Comparison of ENCODE assay signal across 25 mouse cellular contexts in the genomic region with DNA sequence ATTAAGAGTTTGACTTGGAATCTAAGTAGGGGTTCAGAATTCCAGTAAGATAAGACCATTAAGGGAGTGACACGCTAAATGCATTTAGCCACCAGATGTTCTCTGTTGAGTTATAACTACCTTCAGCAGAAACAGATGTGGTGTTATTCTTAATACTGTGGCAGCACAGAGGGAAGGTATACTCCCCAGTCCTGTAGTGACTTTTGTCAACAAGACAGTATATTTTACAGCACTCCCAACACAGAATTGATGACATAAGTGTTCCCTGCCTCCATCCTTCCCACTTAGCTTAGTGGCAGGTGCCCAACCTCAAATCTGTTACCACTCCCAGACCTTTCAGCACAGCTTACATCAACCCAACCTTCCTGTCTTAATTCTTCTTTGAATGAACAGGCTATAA. TPM values are rescaled to one million over a fixed set of nuclear protein-coding genes. Genes with fewer than 3 reads are reported as not detected.
DNase-seq lines count a peak whose midpoint lies in the region; ATAC-seq lines count a peak whose summit lies in the region.
"Had no signal": no experiment of that assay in that cellular context is flagged by ENCODE, and none has a peak within 500 bp of the region (broad histone marks: within the 10 kb centered on the region; RNA-seq: fewer than 3 reads in every experiment).

No protein-coding gene starts in this region.

- no peak overlapping the region for H3K9ac ChIP-seq in heart, embryonic 16.5 days (ENCODE audit: low read length)
- no peak overlapping the region for H3K9ac ChIP-seq in kidney, embryonic 15.5 days
- no peak overlapping the region for H3K9ac ChIP-seq in limb, embryonic 11.5 days (ENCODE audit: low read length)
- H3K9ac ChIP-seq: forebrain, embryonic 13.5 days; heart, embryonic 13.5 days; hindbrain, embryonic 14.5 days had no signal

- no peaks in the 10 kb centered on the region for H3K27me3 ChIP-seq in heart, embryonic 16.5 days (ENCODE audit: control insufficient read depth, insufficient read depth, low read length)
- no peaks in the 10 kb centered on the region for H3K27me3 ChIP-seq in kidney, embryonic 15.5 days
- no peaks in the 10 kb centered on the region for H3K27me3 ChIP-seq in limb, embryonic 11.5 days (ENCODE audit: control insufficient read depth, insufficient read depth, low read length)
- H3K27me3 ChIP-seq in limb, embryonic 10.5 days (ENCODE audit: low read depth, poor library complexity, severe bottlenecking) = no peaks in the 10 kb centered on the region
- H3K27me3 ChIP-seq: CH12.LX; forebrain, embryonic 13.5 days; heart, embryonic 13.5 days; Patski had no signal

- H3K36me3 ChIP-seq in heart, embryonic 16.5 days (ENCODE audit: control insufficient read depth, insufficient read depth) = no peaks in the 10 kb centered on the region
- no peaks in the 10 kb centered on the region for H3K36me3 ChIP-seq in kidney, embryonic 15.5 days
- H3K36me3 ChIP-seq in limb, embryonic 11.5 days (ENCODE audit: control insufficient read depth, insufficient read depth, low read length) = no peaks in the 10 kb centered on the region
- no peaks in the 10 kb centered on the region for H3K36me3 ChIP-seq in limb, embryonic 10.5 days
- H3K36me3 ChIP-seq: forebrain, embryonic 10.5 days; heart, embryonic 13.5 days had no signal

- intact Hi-C loops in heart, postnatal 25 days (cut with DNase I) = no loop called here

- 0 out of 2 replicates have a peak, but pooled peaks have one; percentile 18 for ATAC-seq in heart, embryonic 16.5 days (replicated peaks; ENCODE audit: extremely low read depth, insufficient read depth, low FRiP score)
- ATAC-seq in kidney, embryonic 15.5 days (replicated peaks; ENCODE audit: low FRiP score) = peak; percentile 71
- 0 out of 2 replicates have a peak, but pooled peaks have one; percentile 39 for ATAC-seq in limb, embryonic 11.5 days (ENCODE audit: insufficient number of reproducible peaks, low FRiP score, low TSS enrichment, low read depth)
- ATAC-seq: forebrain, embryonic 13.5 days; forebrain, embryonic 16.5 days; hindbrain, postnatal 0 days; inflammation-experienced regulatory T-cells, adult 6 months; Patski had no signal

- DNase-seq in heart, postnatal 25 days (ENCODE audit: low spot score) = no peak
- DNase-seq in kidney, adult 9 months = no peak
- no peak for DNase-seq in limb, embryonic 11.5 days (ENCODE audit: low spot score)
- no peak for DNase-seq in limb, embryonic 10.5 days (ENCODE audit: low spot score)
- DNase-seq: adrenal gland, postnatal 10 days; adrenal gland, postnatal 36 days; B cell, adult 2 months; cerebellum, adult 18-20 months; cerebellum, adult 9-10 months; cerebellum, postnatal 14 days; gastrocnemius, postnatal 10 days; gastrocnemius, postnatal 36 days; heart, postnatal 4 days had no signal

- H3K27ac ChIP-seq in heart, embryonic 16.5 days (ENCODE audit: low read length) = no peak overlapping the region
- H3K27ac ChIP-seq in kidney, embryonic 15.5 days = 0 out of 2 replicates have a peak overlapping the region, but pooled peaks have one; percentile 16
- H3K27ac ChIP-seq in limb, embryonic 11.5 days (replicated peaks; ENCODE audit: low read depth, low read length) = no peak overlapping the region
- H3K27ac ChIP-seq in limb, embryonic 10.5 days = no peak overlapping the region
- H3K27ac ChIP-seq: forebrain, embryonic 10.5 days; forebrain, embryonic 13.5 days; heart, embryonic 13.5 days; hindbrain, embryonic 14.5 days; hindbrain, postnatal 0 days had no signal

- no peak overlapping the region for H3K4me2 ChIP-seq in heart, embryonic 16.5 days (ENCODE audit: low read depth, low read length)
- H3K4me2 ChIP-seq in kidney, embryonic 15.5 days = no peak overlapping the region
- no peak overlapping the region for H3K4me2 ChIP-seq in limb, embryonic 11.5 days (ENCODE audit: low read depth, severe bottlenecking)
- H3K4me2 ChIP-seq: forebrain, embryonic 13.5 days; heart, embryonic 13.5 days; hindbrain, embryonic 14.5 days had no signal

- WGBS in heart, embryonic 16.5 days = 43% methylated on average over 1 of the region's 1 CpGs
- 18% methylated on average over 1 of the region's 1 CpGs for WGBS in kidney, embryonic 15.5 days
- 37% methylated on average over 1 of the region's 1 CpGs for WGBS in limb, embryonic 11.5 days
- 41% methylated on average over 1 of the region's 1 CpGs for WGBS in limb, embryonic 10.5 days

- H3K9me3 ChIP-seq in heart, embryonic 16.5 days (replicated peaks; ENCODE audit: control insufficient read depth, low read length) = no peaks in the 10 kb centered on the region
- no peaks in the 10 kb centered on the region for H3K9me3 ChIP-seq in kidney, embryonic 15.5 days (replicated peaks)
- H3K9me3 ChIP-seq in limb, embryonic 11.5 days (ENCODE audit: control insufficient read depth, low read length) = no peaks in the 10 kb centered on the region
- no peaks in the 10 kb centered on the region for H3K9me3 ChIP-seq in limb, embryonic 10.5 days (replicated peaks)
- H3K9me3 ChIP-seq: forebrain, embryonic 10.5 days; forebrain, embryonic 13.5 days; G1E; heart, embryonic 13.5 days had no signal

- H3K4me1 ChIP-seq in heart, embryonic 16.5 days (ENCODE audit: control insufficient read depth, insufficient read depth, low read length) = peaks cover 6% of the 10 kb centered on the region; the same call in 1 of the 2 replicates
- H3K4me1 ChIP-seq in kidney, embryonic 15.5 days = 0 out of 2 replicates have a peak, but pooled peaks cover 10% of the 10 kb centered on the region
- H3K4me1 ChIP-seq in limb, embryonic 11.5 days (ENCODE audit: control insufficient read depth, insufficient read depth, low read length) = no peaks in the 10 kb centered on the region
- H3K4me1 ChIP-seq in limb, embryonic 10.5 days = peaks cover 20% of the 10 kb centered on the region

- no peak overlapping the region for H3K4me3 ChIP-seq in heart, embryonic 16.5 days (ENCODE audit: low read length)
- no peak overlapping the region for H3K4me3 ChIP-seq in kidney, embryonic 15.5 days (replicated peaks)
- H3K4me3 ChIP-seq in limb, embryonic 11.5 days (ENCODE audit: low read depth, low read length) = no peak overlapping the region
- no peak overlapping the region for H3K4me3 ChIP-seq in limb, embryonic 10.5 days
- H3K4me3 ChIP-seq: forebrain, embryonic 10.5 days; forebrain, embryonic 13.5 days; heart, embryonic 13.5 days had no signal

RNA-seq across cellular contexts. Expression of a gene that starts 54.8 kb away (rescaled TPM):
- polyA plus RNA-seq in heart, embryonic 16.5 days (2015; fragmentation: Nextera tagmentation; extraction: Ambion mirVana) = 5.2 and 6.4 TPM in 2 replicates
- 1 to 10 TPM; 4.9 to 5.7 TPM for total RNA-seq in heart, postnatal 25 days (2021)
- polyA plus RNA-seq in kidney, embryonic 15.5 days (2015; fragmentation: Nextera tagmentation; extraction: Ambion mirVana) = 6.4 and 7.5 TPM in 2 replicates
- 1.6 and 1.7 TPM in 2 replicates for polyA plus RNA-seq in limb, embryonic 11.5 days (2014; fragmentation: Nextera tagmentation; extraction: Ambion mirVana)
- 0.98 and 1.4 TPM in 2 replicates for polyA plus RNA-seq in limb, embryonic 10.5 days (2016; fragmentation: Nextera tagmentation; extraction: Ambion mirVana)
- polyA plus RNA-seq: G1E had no signal

Comparison
In these comparisons a context has a peak if more than half of its experiments do, and no peak if none do; other contexts are left out.
1. ATAC-seq: peak in every context shown above with its lines; median percentile 71 in kidney, embryonic 15.5 days; 39 in limb, embryonic 11.5 days; 18 in heart, embryonic 16.5 days.